Mouse (Mus musculus) left cerebral cortex, adult 2 months (tissue): ENCODE measurements at regions not wholly inside any gene's neighbourhood (a gene's known extent, or its start where the extent isn't known, plus 50 kb on each side); places are given as distances from the start of the nearest gene placed in this dataset.

Experiments
- DNase-seq, 2 experiments: peaks; one replicate each; pipeline ENCODE4 v3.0.0; 2021 to 2022; ENCODE audit warnings: low spot score in 2 of 2, mixed read lengths in 1 of 2; ENCODE audit errors: extremely low spot score in 1 of 2
- H3K27ac ChIP-seq: fragments of 200-600 bp; 2 replicates; pipeline ENCODE4 v1.8.1; 2022
- H3K4me3 ChIP-seq: fragments of 200-600 bp; 2 replicates; pipeline ENCODE4 v1.8.1; 2022
- CTCF ChIP-seq: fragments of 200-600 bp; IDR thresholded peaks from 2 replicates; pipeline ENCODE4 v1.8.1; 2022; ENCODE audit warnings: antibody characterized with exemption, mild to moderate bottlenecking, moderate library complexity
- intact Hi-C: fragments of 180-260 bp; cut with DNase I; formaldehyde crosslinking; loops from one replicate; pipeline ENCODE4 v1.15.1; 2025

GRCm38 (mm10) chr12:117412257-117412656 lies 104.0 kb upstream of the Rapgef5 start:
- H3K4me3 ChIP-seq = no peak overlapping the region
- no peak for DNase-seq
- intact Hi-C loops = no loop called here
- no peak overlapping the region for H3K27ac ChIP-seq
- TF ChIP-seq CTCF = no peak

- TF ChIP-seq CTCF = no peak
- DNase-seq = no peak
- Histone ChIP-seq H3K4me3 (no peak overlapping the region), H3K27ac (no peak overlapping the region)
- intact Hi-C loops = no loop called here
Measured at GRCm38 (mm10) chr12:117412779-117413505, 103.3 kb upstream of the Rapgef5 start.

GRCm38 (mm10) chr12:117414020-117414419 lies 102.3 kb upstream of the Rapgef5 start:
- Histone ChIP-seq H3K27ac (no peak overlapping the region), H3K4me3 (no peak overlapping the region)
- DNase-seq = no peak
- TF ChIP-seq CTCF = no peak
- intact Hi-C loops = no loop called here

- no peak overlapping the region for H3K4me3 ChIP-seq
- DNase-seq = no peak
- TF ChIP-seq CTCF = no peak
- intact Hi-C loops = no loop called here
- no peak overlapping the region for H3K27ac ChIP-seq
Measured at GRCm38 (mm10) chr12:117415146-117415545, 101.1 kb upstream of the Rapgef5 start.

- DNase-seq = no peak
- H3K4me3 ChIP-seq = no peak overlapping the region
- no peak for TF ChIP-seq CTCF
- no peak overlapping the region for H3K27ac ChIP-seq
- intact Hi-C loops = no loop called here
Measured at GRCm38 (mm10) chr12:117417991-117418390, 98.3 kb upstream of the Rapgef5 start.

GRCm38 (mm10) chr12:117422315-117422978 lies 93.8 kb upstream of the Rapgef5 start:
- Histone ChIP-seq H3K27ac (no peak overlapping the region), H3K4me3 (no peak overlapping the region)
- DNase-seq = no peak
- intact Hi-C loops = no loop called here
- no peak for TF ChIP-seq CTCF

DNA sequence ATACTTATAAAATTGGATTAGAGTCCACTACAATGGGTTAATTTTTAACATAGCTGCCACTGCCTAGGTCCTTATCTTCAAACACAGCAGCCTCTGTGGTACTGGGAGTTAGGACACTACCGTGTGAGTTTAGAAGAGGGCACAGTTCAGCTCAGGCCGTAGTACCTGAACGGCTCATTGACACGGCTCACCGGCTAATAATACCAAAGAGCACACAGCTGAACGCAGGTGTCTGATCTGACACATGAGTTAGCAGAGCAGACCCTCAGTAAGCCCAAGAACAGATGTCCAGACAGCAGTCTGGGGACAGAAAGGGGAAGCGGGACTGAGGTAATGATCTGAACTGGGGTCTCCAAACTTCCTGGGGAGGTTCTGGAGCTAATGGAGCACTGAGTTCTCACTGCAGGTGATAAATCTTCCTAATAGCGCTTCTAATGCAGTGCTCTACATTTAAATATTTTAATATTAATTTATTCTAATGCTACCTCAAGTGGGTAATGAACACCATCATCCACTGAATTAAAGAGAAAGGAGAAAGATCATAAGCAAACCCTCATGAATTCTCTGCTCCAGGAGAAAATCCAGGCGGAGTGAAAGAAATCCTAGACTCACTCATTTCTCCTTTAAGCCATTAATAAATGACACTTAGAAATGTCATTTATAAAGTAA lies 90.8 kb upstream of the Rapgef5 start:
- Histone ChIP-seq H3K4me3 (no peak overlapping the region), H3K27ac (no peak overlapping the region)
- DNase-seq = no peak
- TF ChIP-seq CTCF = no peak
- intact Hi-C loops = loop anchor here (2.0 to 5.0 kb wide), 2 partner anchors 167 to 339 kb away; no protein-coding TSS in a partner anchor

GRCm38 (mm10) chr12:117427431-117427830 lies 88.8 kb upstream of the Rapgef5 start:
- peak; percentile 53 to 59 for DNase-seq
- TF ChIP-seq CTCF = peak; percentile 75
- Histone ChIP-seq H3K27ac (no peak overlapping the region), H3K4me3 (no peak overlapping the region)
- intact Hi-C loops = loop anchor here (2.0 to 5.0 kb wide), 2 partner anchors 165 to 337 kb away; no protein-coding TSS in a partner anchor

GRCm38 (mm10) chr12:117430886-117431285 lies 85.4 kb upstream of the Rapgef5 start:
- no peak for TF ChIP-seq CTCF
- H3K27ac ChIP-seq = no peak overlapping the region
- no peak overlapping the region for H3K4me3 ChIP-seq
- no peak for DNase-seq
- intact Hi-C loops = no loop called here

DNA sequence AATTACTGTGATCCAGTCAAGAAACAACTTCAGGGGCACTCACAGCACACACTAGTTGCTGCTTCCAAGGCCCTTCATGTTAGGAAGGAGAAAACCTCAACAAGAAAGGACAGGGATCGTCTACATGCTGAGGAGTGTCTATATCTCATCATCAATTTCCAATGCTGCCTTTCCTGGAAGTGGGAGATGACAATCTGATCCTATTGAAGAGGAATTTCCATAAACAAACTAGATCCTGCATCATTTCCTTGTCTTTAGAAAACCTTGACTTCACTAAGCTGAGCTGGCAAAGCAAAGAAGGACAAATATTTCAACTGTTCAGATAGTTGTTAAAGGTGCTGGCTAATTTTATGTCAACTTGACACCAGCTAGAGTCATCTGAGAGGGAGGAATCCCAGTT lies 83.5 kb upstream of the Rapgef5 start:
- no peak for DNase-seq
- Histone ChIP-seq H3K27ac (no peak overlapping the region), H3K4me3 (no peak overlapping the region)
- intact Hi-C loops = no loop called here
- TF ChIP-seq CTCF = no peak

DNA sequence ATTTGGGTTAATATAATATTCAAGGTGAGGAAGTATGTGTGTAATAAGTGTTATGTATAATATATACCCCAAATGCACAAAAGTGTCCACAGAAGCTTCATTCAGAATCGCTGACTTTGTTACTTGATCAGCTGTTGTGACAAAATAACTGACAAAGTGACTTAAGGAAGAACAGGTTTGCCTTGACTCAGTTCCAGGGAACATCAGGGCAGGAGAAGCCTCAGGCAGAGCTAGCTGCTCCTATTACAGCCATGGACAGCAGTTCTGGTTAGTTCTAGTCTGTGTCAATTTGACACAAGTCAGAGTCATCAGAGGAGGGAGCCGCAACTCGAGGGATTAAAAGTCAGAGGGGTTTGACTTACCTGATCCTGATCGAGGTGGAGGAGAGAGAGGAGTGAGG lies 79.3 kb upstream of the Rapgef5 start:
- H3K4me3 ChIP-seq = no peak overlapping the region
- DNase-seq = no peak
- intact Hi-C loops = no loop called here
- TF ChIP-seq CTCF = no peak
- H3K27ac ChIP-seq = no peak overlapping the region

DNA sequence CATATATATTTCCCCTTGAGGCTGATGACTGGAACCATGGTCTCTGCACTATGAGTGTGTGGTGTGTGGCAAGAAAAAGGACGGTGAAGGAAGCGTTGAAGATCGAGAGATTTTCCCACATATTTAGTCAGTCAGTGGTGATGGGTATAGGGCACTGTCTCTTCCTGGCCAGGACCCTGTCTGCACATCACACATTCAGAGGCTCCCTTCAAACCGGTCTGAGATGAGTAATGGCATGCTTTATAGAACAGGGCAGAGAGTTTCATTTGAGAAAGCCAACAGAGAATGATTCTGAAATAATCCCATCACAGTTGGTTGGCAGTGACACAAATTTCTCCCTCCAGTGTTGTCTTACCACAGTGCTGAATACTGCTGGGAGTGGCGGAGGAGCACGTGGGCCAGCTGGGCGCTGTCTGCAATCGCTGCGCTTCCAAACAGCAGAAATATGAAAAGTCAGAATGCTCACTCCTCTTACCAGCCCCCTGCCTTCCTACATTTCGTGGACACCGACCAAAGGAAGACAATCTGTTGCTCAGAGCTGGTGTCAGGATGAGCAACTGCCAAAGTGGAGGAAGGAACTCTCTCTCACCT lies 77.2 kb upstream of the Rapgef5 start:
- Histone ChIP-seq H3K4me3 (no peak overlapping the region), H3K27ac (no peak overlapping the region)
- intact Hi-C loops = loop anchor here (2.0 kb wide), 1 partner anchor 64 kb away; no protein-coding TSS in a partner anchor
- no peak for TF ChIP-seq CTCF
- DNase-seq = peak; percentile 29 to 49
